Mouse (Mus musculus) heart, embryonic 11.5 days (tissue): ENCODE measurements around the gene Gtf2a1l. TPM values are rescaled to one million over a fixed set of nuclear protein-coding genes. Genes with fewer than 3 reads are reported as not detected.

Source experiments
- ATAC-seq: fragments of 200-750 bp; cut with Nextera tagmentation; replicated peaks from 2 replicates; pipeline ENCODE4 v1.8.0; 2017; ENCODE audit warnings: moderate library complexity; ENCODE audit not compliant: insufficient number of reproducible peaks, low FRiP score, low TSS enrichment
- H3K27ac ChIP-seq: fragments of 300-500 bp; sonication (generic); 2 replicates; pipeline ENCODE4 v1.5.1; 2014; ENCODE audit warnings: mild to moderate bottlenecking, low read depth, low read length
- H3K27me3 ChIP-seq: fragments of 300-500 bp; sonication (generic); 2 replicates; pipeline ENCODE4 v1.6.1; 2014; ENCODE audit warnings: mild to moderate bottlenecking, low read length, mixed read lengths; ENCODE audit not compliant: control insufficient read depth, insufficient read depth
- H3K36me3 ChIP-seq: fragments of 300-500 bp; sonication (generic); 2 replicates; pipeline ENCODE4 v1.6.1; 2014; ENCODE audit warnings: mild to moderate bottlenecking, low read length, moderate library complexity, mixed read lengths; ENCODE audit not compliant: control insufficient read depth, insufficient read depth
- H3K4me1 ChIP-seq: fragments of 300-500 bp; sonication (generic); 2 replicates; pipeline ENCODE4 v1.6.1; 2014; ENCODE audit warnings: low read length; ENCODE audit not compliant: control insufficient read depth, insufficient read depth
- H3K4me2 ChIP-seq: fragments of 300-500 bp; sonication (generic); 2 replicates; pipeline ENCODE4 v1.6.1; 2014; ENCODE audit warnings: mild to moderate bottlenecking, moderate library complexity
- H3K4me3 ChIP-seq: fragments of 300-500 bp; sonication (generic); 2 replicates; pipeline ENCODE4 v1.5.1; 2014; ENCODE audit warnings: low read depth, low read length
- H3K9ac ChIP-seq: fragments of 300-500 bp; sonication (generic); 2 replicates; pipeline ENCODE4 v1.6.1; 2014; ENCODE audit warnings: mild to moderate bottlenecking, low read depth, low read length, moderate library complexity
- H3K9me3 ChIP-seq: fragments of 300-500 bp; sonication (generic); replicated peaks from 2 replicates; pipeline ENCODE4 v1.6.1; 2016; ENCODE audit warnings: low read length; ENCODE audit not compliant: control insufficient read depth
- WGBS: fragments of 180-500 bp; shearing (Covaris S2); extraction: QIAGEN DNeasy Blood & Tissue Kit; methylation state at CpG from one replicate; pipeline ENCODE4 v1.1.7; 2014; ENCODE audit not compliant: insufficient replicate concordance; 5-methylcytosine and 5-hydroxymethylcytosine counted together
- polyA plus RNA-seq: library from polyadenylated mRNA; unstranded; fragments of >200 nt; fragmentation: Nextera tagmentation; extraction: Ambion mirVana; gene quantifications from 2 replicates; pipeline ENCODE4 v1.2.1, GENCODE M21; 2014

Gtf2a1l gene
- polyA plus RNA-seq, 1 experiment from 2014 or later: 0.21 TPM

- WGBS: 73% methylated on average over 2 of the region's 2 CpGs
- no peaks in the 10 kb centered on the region for H3K9me3 ChIP-seq
- no peak for ATAC-seq
- H3K36me3 ChIP-seq: no peaks in the 10 kb centered on the region
- no peaks in the 10 kb centered on the region for H3K4me1 ChIP-seq
- no peak overlapping the region for H3K27ac ChIP-seq
- no peak overlapping the region for H3K9ac ChIP-seq
- no peaks in the 10 kb centered on the region for H3K27me3 ChIP-seq
- H3K4me2 ChIP-seq: no peak overlapping the region
- H3K4me3 ChIP-seq: no peak overlapping the region
Observed at GRCm38 (mm10) chr17:88669921-88670320, 1.5 kb downstream of the Gtf2a1l start.

- H3K27me3 ChIP-seq: no peaks in the 10 kb centered on the region
- WGBS: 56% methylated on average over 4 of the region's 4 CpGs
Observed at GRCm38 (mm10) chr17:88670800-88671199, 2.3 kb downstream of the Gtf2a1l start.

GRCm38 (mm10) chr17:88675310-88676309 is 7.2 kb downstream of the Gtf2a1l start:
- H3K4me2 ChIP-seq: no peak overlapping the region
- no peaks in the 10 kb centered on the region for H3K4me1 ChIP-seq
- no peak for ATAC-seq
- H3K9me3 ChIP-seq: no peaks in the 10 kb centered on the region
- no peak overlapping the region for H3K9ac ChIP-seq
- no peak overlapping the region for H3K4me3 ChIP-seq
- no peaks in the 10 kb centered on the region for H3K36me3 ChIP-seq
- WGBS: 87% methylated on average over 23 of the region's 23 CpGs
- H3K27me3 ChIP-seq: no peaks in the 10 kb centered on the region
- no peak overlapping the region for H3K27ac ChIP-seq

More at GRCm38 (mm10) chr17:88670800-88671199, 2.3 kb downstream of the Gtf2a1l start:
- ATAC-seq: no peak
- Histone ChIP-seq H3K4me3 (no peak overlapping the region), H3K27ac (no peak overlapping the region), H3K36me3 (no peaks in the 10 kb centered on the region), H3K9ac (no peak overlapping the region), H3K4me1 (no peaks in the 10 kb centered on the region), H3K9me3 (no peaks in the 10 kb centered on the region), H3K4me2 (no peak overlapping the region)

GRCm38 (mm10) chr17:88688226-88688625 is 19.8 kb downstream of the Gtf2a1l start:
- Histone ChIP-seq H3K4me3 (no peak overlapping the region), H3K27me3 (no peaks in the 10 kb centered on the region), H3K9ac (no peak overlapping the region), H3K4me2 (no peak overlapping the region), H3K9me3 (no peaks in the 10 kb centered on the region), H3K4me1 (no peaks in the 10 kb centered on the region), H3K36me3 (no peaks in the 10 kb centered on the region), H3K27ac (no peak overlapping the region)
- ATAC-seq: no peak
- WGBS: 75% methylated on average over 11 of the region's 11 CpGs

GRCm38 (mm10) chr17:88696656-88697333 is 28.3 kb downstream of the Gtf2a1l start:
- no peak overlapping the region for H3K4me2 ChIP-seq
- H3K4me3 ChIP-seq: no peak overlapping the region
- H3K36me3 ChIP-seq: no peaks in the 10 kb centered on the region
- H3K4me1 ChIP-seq: no peaks in the 10 kb centered on the region
- 58% methylated on average over 9 of the region's 9 CpGs for WGBS
- H3K27ac ChIP-seq: no peak overlapping the region
- no peaks in the 10 kb centered on the region for H3K9me3 ChIP-seq
- no peak for ATAC-seq
- no peak overlapping the region for H3K9ac ChIP-seq
- no peaks in the 10 kb centered on the region; the same call in 1 of the 2 replicates for H3K27me3 ChIP-seq

- H3K9me3 ChIP-seq: no peaks in the 10 kb centered on the region
Observed at GRCm38 (mm10) chr17:88700901-88701300, 32.4 kb downstream of the Gtf2a1l start.

GRCm38 (mm10) chr17:88702345-88702744 is 33.9 kb downstream of the Gtf2a1l start:
- Histone ChIP-seq H3K9ac (no peak overlapping the region), H3K4me2 (no peak overlapping the region), H3K4me1 (no peaks in the 10 kb centered on the region), H3K4me3 (no peak overlapping the region), H3K9me3 (no peaks in the 10 kb centered on the region), H3K27me3 (no peaks in the 10 kb centered on the region; the same call in 1 of the 2 replicates), H3K36me3 (no peaks in the 10 kb centered on the region), H3K27ac (no peak overlapping the region)
- ATAC-seq: no peak
- 44% methylated on average over 6 of the region's 6 CpGs for WGBS

More at GRCm38 (mm10) chr17:88700901-88701300, 32.4 kb downstream of the Gtf2a1l start:
- no peaks in the 10 kb centered on the region for H3K4me1 ChIP-seq
- no peak overlapping the region for H3K27ac ChIP-seq
- no peak for ATAC-seq
- H3K4me2 ChIP-seq: no peak overlapping the region
- no peaks in the 10 kb centered on the region; the same call in 1 of the 2 replicates for H3K27me3 ChIP-seq
- no peaks in the 10 kb centered on the region for H3K36me3 ChIP-seq
- H3K4me3 ChIP-seq: no peak overlapping the region
- H3K9ac ChIP-seq: no peak overlapping the region

GRCm38 (mm10) chr17:88703112-88703511 is 34.7 kb downstream of the Gtf2a1l start:
- H3K27ac ChIP-seq: no peak overlapping the region
- H3K4me2 ChIP-seq: no peak overlapping the region
- no peaks in the 10 kb centered on the region for H3K36me3 ChIP-seq
- H3K4me1 ChIP-seq: no peaks in the 10 kb centered on the region
- H3K9me3 ChIP-seq: no peaks in the 10 kb centered on the region
- no peak overlapping the region for H3K4me3 ChIP-seq
- ATAC-seq: no peak
- H3K27me3 ChIP-seq: no peaks in the 10 kb centered on the region; the same call in 1 of the 2 replicates
- WGBS: 43% methylated on average over 4 of the region's 4 CpGs
- H3K9ac ChIP-seq: no peak overlapping the region
